Mouse (Mus musculus) cortical plate, adult 2 months (tissue): Measurements from ENCODE around the gene Limk2. TPM values are rescaled to one million over a fixed set of nuclear protein-coding genes. Genes with fewer than 3 reads are reported as not detected.

Experiments used
- H3K27ac ChIP-seq: fragments of 200-500 bp; 2 replicates; pipeline ENCODE4 v1.5.1; 2012; ENCODE audit warnings: low read length, control low read depth, inconsistent platforms; ENCODE audit not compliant: insufficient read depth
- H3K4me1 ChIP-seq: fragments of 200-500 bp; 2 replicates; pipeline ENCODE4 v1.6.1; 2011; ENCODE audit warnings: low read length; ENCODE audit not compliant: control insufficient read depth, insufficient read depth
- H3K4me3 ChIP-seq: fragments of 200-500 bp; 2 replicates; pipeline ENCODE4 v1.5.1; 2011; ENCODE audit warnings: mild to moderate bottlenecking, low read length, control low read depth; ENCODE audit not compliant: insufficient read depth
- CTCF ChIP-seq: fragments of 200-500 bp; IDR thresholded peaks from 2 replicates; pipeline ENCODE4 v1.5.1; 2011; ENCODE audit warnings: mild to moderate bottlenecking, control low read depth, low read length; ENCODE audit not compliant: insufficient read depth; ENCODE audit errors: extremely low read depth
- POLR2A ChIP-seq: fragments of 200-500 bp; IDR thresholded peaks from 2 replicates; pipeline ENCODE4 v1.6.1; 2011; ENCODE audit warnings: mild to moderate bottlenecking, low read length, control low read depth; ENCODE audit not compliant: insufficient read depth; ENCODE audit errors: extremely low read depth
- polyA plus RNA-seq: library from polyadenylated mRNA; depleted of rRNA; stranded (reverse); fragments of >200 nt; gene quantifications from 2 replicates; pipeline ENCODE4 v1.2.3, GENCODE M21; 2012

Limk2 gene
- polyA plus RNA-seq, 1 experiment, result 140 TPM

DNA sequence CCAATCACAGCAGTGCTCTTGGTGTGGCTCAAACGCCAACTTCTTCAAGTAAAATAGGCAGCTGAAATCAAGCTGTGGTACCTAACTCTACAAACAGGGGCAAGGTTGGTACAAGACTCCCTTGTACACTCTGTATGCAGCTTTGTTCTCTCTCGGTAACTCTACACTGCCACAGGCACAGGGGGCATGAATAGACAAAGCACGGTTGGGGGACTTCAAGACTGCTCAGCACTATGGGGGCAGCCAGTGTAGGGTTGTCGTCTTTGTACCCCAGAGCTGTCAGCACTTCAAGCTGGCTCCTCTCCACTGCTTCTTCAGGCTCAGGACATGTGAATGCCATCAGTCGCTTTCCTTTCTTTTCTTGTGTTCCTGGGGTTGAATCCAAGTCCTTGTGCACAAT lies 14.5 kb downstream of the Limk2 start:
- Histone ChIP-seq H3K4me3 (no peak overlapping the region), H3K4me1 (no peaks in the 10 kb centered on the region), H3K27ac (no peak overlapping the region)
- no peak for TF ChIP-seq POLR2A

GRCm38 (mm10) chr11:3392526-3392925 lies 16.5 kb downstream of the Limk2 start:
- TF ChIP-seq POLR2A, result no peak
- Histone ChIP-seq H3K4me1 (no peaks in the 10 kb centered on the region), H3K4me3 (no peak overlapping the region), H3K27ac (no peak overlapping the region)

GRCm38 (mm10) chr11:3390789-3391188 lies 18.2 kb downstream of the Limk2 start:
- no peak for TF ChIP-seq CTCF
- no peak for TF ChIP-seq POLR2A
- Histone ChIP-seq H3K4me3 (no peak overlapping the region), H3K4me1 (no peaks in the 10 kb centered on the region), H3K27ac (no peak overlapping the region)

GRCm38 (mm10) chr11:3389996-3390395 lies 19.0 kb downstream of the Limk2 start:
- H3K4me1 ChIP-seq, result no peaks in the 10 kb centered on the region
- no peak overlapping the region for H3K27ac ChIP-seq
- no peak overlapping the region for H3K4me3 ChIP-seq
- TF ChIP-seq POLR2A, result no peak
- no peak for TF ChIP-seq CTCF

- Histone ChIP-seq H3K27ac (no peak overlapping the region), H3K4me3 (no peak overlapping the region), H3K4me1 (no peaks in the 10 kb centered on the region)
- no peak for TF ChIP-seq POLR2A
- no peak for TF ChIP-seq CTCF
Observed at GRCm38 (mm10) chr11:3387482-3388196, 21.4 kb downstream of the Limk2 start.

GRCm38 (mm10) chr11:3386941-3387368 lies 22.0 kb downstream of the Limk2 start:
- H3K4me3 ChIP-seq, result no peak overlapping the region

GRCm38 (mm10) chr11:3382602-3383594 lies 26.1 kb downstream of the Limk2 start:
- Histone ChIP-seq H3K27ac (0 out of 2 replicates have a peak overlapping the region, but pooled peaks have one; percentile 48), H3K4me3 (no peak overlapping the region), H3K4me1 (no peaks in the 10 kb centered on the region)
- no peak for TF ChIP-seq POLR2A
- no peak for TF ChIP-seq CTCF

More at GRCm38 (mm10) chr11:3386941-3387368, 22.0 kb downstream of the Limk2 start:
- H3K4me1 ChIP-seq, result no peaks in the 10 kb centered on the region
- no peak overlapping the region for H3K27ac ChIP-seq
- TF ChIP-seq POLR2A (no peak), CTCF (peak; percentile 92)

- Histone ChIP-seq H3K27ac (no peak overlapping the region), H3K4me1 (no peaks in the 10 kb centered on the region), H3K4me3 (no peak overlapping the region)
- TF ChIP-seq CTCF, result no peak
- no peak for TF ChIP-seq POLR2A
Observed at GRCm38 (mm10) chr11:3381148-3381814, 27.7 kb downstream of the Limk2 start.

DNA sequence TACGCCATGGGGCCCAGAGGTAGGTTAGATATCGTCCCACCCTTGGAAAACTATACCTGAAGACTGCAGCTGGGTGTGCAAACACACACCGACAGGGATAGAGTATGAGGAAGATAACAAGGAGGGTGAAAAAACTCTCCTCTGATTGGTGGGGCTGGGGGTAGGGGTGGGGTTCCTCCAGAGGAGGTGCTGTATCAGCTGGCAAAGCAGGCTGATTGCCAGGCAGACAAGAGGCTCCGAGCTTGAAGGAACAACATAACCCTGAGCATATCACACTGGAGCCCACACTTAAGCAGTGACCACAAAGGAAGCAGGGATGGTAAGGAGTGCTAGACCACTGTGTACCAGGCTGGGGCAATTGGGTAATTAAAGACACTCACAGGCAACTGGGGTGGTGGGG lies 29.6 kb downstream of the Limk2 start:
- Histone ChIP-seq H3K4me3 (no peak overlapping the region), H3K4me1 (no peaks in the 10 kb centered on the region), H3K27ac (no peak overlapping the region)
- no peak for TF ChIP-seq CTCF
- TF ChIP-seq POLR2A, result no peak
